Mouse (Mus musculus): Measurements from ENCODE around the gene Gm13279. TPM values are rescaled to one million over a fixed set of nuclear protein-coding genes. Genes with fewer than 3 reads are reported as not detected.

Gene Gm13279
- not detected for polyA plus RNA-seq (2017; shearing (Covaris generic))

DNA sequence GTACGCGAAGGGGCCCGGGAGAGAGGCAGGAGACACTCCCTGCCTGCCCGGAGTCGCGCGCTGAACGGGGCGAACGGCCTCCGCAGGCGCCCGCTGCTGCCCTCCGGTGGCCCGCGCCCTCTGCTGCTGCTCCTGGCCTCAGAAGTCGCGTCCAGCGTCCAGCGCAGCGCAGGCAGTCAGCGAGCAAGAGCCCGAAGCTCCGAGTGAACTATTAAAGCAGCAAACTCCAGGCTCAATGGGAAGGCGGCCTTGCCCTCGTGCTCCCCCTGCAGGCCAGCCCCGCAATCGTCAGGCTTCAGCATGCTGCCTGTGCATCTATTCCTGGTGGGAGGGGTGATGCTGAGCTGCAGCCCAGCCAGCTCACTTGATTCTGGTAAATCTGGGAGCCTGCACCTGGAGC, at the start of gene Gm13279:
Gene Gm13279, plus strand, starts transcription at position 301 of the 400 bp plus-strand sequence.

DNA sequence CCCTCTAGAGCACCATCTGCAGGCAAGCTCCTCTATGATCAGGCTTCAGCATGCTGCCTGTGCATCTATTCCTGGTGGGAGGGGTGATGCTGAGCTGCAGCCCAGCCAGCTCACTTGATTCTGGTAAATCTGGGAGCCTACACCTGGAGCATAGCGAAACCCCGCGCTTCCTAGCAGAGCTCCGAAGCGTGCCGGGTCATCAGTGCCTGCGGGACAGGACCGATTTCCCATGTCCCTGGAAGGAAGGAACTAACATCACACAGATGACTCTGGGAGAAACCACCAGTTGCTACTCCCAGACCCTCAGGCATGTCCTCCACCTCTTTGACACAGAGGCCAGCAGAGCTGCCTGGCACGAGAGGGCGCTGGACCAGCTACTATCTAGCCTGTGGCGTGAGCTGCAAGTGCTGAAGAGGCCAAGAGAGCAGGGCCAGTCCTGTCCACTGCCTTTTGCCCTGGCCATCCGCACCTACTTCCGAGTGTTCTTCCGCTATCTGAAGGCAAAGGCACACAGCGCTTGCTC, 42.3 kb upstream of the Gm13279 start, which contains the start of gene Gm13271:
Gene Gm13271, plus strand, starts transcription at position 51 of the 523 bp plus-strand sequence.

DNA sequence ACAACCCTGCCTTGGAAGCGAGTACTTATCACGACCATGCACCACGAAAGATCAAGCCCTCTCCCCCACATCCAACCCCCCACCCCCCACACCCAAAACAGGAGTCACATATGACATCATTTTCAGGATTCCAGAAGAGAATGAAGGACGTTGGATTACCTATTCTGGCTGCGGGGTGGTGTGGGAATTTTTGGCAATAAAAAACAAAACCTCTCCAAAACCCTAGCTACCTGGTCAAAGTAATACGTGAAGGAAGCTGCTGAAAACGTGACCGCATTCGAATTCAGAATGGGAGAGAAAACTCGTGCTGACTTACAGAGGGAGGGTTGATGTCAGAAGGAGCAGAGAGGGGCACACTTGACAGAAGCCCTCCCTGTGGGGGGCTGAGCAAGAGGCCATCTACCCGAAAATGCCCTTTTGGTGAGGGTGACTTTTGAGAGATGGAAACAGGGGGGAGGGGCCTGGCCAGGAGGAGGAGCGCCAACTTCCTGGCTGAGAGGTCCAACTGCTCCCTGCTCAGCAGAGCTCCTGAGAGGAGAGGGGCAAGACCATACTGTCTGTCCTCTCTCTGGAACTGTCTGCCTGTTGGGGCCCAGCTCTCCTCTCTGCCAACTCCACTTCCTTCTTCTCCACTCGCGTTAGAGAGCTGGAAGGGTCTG, 37.5 kb upstream of the Gm13279 start, which contains the start of gene Gm13283:
Gene Gm13283, plus strand, starts transcription at position 510 of the 659 bp plus-strand sequence.

DNA sequence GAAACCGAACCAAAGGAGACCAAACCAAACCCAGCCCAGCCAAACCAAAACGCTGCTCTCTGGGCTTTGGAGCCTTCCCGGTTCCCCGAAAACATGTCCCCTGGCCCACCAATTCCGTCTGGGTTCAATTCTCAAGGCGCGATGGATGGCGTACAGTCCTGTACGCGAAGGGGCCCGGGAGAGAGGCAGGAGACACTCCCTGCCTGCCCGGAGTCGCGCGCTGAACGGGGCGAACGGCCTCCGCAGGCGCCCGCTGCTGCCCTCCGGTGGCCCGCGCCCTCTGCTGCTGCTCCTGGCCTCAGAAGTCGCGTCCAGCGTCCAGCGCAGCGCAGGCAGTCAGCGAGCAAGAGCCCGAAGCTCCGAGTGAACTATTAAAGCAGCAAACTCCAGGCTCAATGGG, 23.7 kb upstream of the Gm13279 start, which contains the start of gene Gm13290:
Gene Gm13290, plus strand, starts transcription at position 301 of the 400 bp plus-strand sequence.

DNA sequence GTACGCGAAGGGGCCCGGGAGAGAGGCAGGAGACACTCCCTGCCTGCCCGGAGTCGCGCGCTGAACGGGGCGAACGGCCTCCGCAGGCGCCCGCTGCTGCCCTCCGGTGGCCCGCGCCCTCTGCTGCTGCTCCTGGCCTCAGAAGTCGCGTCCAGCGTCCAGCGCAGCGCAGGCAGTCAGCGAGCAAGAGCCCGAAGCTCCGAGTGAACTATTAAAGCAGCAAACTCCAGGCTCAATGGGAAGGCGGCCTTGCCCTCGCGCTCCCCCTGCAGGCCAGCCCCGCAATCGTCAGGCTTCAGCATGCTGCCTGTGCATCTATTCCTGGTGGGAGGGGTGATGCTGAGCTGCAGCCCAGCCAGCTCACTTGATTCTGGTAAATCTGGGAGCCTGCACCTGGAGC, 20.6 kb upstream of the Gm13279 start, which contains the start of gene Gm13289:
Gene Gm13289, plus strand, starts transcription at position 301 of the 400 bp plus-strand sequence.

DNA sequence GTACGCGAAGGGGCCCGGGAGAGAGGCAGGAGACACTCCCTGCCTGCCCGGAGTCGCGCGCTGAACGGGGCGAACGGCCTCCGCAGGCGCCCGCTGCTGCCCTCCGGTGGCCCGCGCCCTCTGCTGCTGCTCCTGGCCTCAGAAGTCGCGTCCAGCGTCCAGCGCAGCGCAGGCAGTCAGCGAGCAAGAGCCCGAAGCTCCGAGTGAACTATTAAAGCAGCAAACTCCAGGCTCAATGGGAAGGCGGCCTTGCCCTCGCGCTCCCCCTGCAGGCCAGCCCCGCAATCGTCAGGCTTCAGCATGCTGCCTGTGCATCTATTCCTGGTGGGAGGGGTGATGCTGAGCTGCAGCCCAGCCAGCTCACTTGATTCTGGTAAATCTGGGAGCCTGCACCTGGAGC, 17.6 kb upstream of the Gm13279 start, which contains the start of gene Gm13272:
Gene Gm13272, plus strand, starts transcription at position 301 of the 400 bp plus-strand sequence.

DNA sequence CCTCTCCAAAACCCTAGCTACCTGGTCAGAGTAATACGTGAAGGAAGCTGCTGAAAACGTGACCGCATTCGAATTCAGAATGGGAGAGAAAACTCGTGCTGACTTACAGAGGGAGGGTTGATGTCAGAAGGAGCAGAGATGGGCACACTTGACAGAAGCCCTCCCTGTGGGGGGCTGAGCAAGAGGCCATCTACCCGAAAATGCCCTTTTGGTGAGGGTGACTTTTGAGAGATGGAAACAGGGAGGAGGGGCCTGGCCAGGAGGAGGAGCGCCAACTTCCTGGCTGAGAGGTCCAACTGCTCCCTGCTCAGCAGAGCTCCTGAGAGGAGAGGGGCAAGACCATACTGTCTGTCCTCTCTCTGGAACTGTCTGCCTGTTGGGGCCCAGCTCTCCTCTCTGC, 15.4 kb upstream of the Gm13279 start, which contains the start of gene Ifnz:
Gene Ifnz, plus strand, starts transcription at position 301 of the 400 bp plus-strand sequence.

DNA sequence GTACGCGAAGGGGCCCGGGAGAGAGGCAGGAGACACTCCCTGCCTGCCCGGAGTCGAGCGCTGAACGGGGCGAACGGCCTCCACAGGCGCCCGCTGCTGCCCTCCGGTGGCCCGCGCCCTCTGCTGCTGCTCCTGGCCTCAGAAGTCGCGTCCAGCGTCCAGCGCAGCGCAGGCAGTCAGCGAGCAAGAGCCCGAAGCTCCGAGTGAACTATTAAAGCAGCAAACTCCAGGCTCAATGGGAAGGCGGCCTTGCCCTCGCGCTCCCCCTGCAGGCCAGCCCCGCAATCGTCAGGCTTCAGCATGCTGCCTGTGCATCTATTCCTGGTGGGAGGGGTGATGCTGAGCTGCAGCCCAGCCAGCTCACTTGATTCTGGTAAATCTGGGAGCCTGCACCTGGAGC, 11.8 kb upstream of the Gm13279 start, which contains the start of gene Gm13276:
Gene Gm13276, plus strand, starts transcription at position 301 of the 400 bp plus-strand sequence.

DNA sequence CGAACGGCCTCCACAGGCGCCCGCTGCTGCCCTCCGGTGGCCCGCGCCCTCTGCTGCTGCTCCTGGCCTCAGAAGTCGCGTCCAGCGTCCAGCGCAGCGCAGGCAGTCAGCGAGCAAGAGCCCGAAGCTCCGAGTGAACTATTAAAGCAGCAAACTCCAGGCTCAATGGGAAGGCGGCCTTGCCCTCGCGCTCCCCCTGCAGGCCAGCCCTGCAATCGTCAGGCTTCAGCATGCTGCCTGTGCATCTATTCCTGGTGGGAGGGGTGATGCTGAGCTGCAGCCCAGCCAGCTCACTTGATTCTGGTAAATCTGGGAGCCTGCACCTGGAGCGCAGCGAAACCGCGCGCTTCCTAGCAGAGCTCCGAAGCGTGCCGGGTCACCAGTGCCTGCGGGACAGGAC, 8.8 kb upstream of the Gm13279 start, which contains the start of gene Gm13277:
Gene Gm13277, plus strand, starts transcription at position 231 of the 400 bp plus-strand sequence.

DNA sequence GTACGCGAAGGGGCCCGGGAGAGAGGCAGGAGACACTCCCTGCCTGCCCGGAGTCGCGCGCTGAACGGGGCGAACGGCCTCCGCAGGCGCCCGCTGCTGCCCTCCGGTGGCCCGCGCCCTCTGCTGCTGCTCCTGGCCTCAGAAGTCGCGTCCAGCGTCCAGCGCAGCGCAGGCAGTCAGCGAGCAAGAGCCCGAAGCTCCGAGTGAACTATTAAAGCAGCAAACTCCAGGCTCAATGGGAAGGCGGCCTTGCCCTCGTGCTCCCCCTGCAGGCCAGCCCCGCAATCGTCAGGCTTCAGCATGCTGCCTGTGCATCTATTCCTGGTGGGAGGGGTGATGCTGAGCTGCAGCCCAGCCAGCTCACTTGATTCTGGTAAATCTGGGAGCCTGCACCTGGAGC, 5.9 kb upstream of the Gm13279 start, which contains the start of gene Gm13278:
Gene Gm13278, plus strand, starts transcription at position 301 of the 400 bp plus-strand sequence.

DNA sequence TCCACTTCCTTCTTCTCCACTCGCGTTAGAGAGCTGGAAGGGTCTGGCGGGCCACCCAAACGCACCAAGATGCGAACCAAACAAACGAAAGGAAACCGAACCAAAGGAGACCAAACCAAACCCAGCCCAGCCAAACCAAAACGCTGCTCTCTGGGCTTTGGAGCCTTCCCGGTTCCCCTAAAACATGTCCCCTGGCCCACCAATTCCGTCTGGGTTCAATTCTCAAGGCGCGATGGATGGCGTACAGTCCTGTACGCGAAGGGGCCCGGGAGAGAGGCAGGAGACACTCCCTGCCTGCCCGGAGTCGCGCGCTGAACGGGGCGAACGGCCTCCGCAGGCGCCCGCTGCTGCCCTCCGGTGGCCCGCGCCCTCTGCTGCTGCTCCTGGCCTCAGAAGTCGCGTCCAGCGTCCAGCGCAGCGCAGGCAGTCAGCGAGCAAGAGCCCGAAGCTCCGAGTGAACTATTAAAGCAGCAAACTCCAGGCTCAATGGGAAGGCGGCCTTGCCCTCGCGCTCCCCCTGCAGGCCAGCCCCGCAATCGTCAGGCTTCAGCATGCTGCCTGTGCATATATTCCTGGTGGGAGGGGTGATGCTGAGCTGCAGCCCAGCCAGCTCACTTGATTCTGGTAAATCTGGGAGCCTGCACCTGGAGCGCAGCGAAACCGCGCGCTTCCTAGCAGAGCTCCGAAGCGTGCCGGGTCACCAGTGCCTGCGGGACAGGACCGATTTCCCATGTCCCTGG, 3.1 kb upstream of the Gm13279 start, which contains the start of gene Gm13275:
Gene Gm13275, plus strand, starts transcription at position 552 of the 740 bp plus-strand sequence.

DNA sequence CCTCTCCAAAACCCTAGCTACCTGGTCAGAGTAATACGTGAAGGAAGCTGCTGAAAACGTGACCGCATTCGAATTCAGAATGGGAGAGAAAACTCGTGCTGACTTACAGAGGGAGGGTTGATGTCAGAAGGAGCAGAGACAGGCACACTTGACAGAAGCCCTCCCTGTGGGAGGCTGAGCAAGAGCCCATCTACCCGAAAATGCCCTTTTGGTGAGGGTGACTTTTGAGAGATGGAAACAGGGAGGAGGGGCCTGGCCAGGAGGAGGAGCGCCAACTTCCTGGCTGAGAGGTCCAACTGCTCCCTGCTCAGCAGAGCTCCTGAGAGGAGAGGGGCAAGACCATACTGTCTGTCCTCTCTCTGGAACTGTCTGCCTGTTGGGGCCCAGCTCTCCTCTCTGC, 2.2 kb downstream of the Gm13279 start, which contains the start of gene Gm13285:
Gene Gm13285, plus strand, starts transcription at position 301 of the 400 bp plus-strand sequence.

DNA sequence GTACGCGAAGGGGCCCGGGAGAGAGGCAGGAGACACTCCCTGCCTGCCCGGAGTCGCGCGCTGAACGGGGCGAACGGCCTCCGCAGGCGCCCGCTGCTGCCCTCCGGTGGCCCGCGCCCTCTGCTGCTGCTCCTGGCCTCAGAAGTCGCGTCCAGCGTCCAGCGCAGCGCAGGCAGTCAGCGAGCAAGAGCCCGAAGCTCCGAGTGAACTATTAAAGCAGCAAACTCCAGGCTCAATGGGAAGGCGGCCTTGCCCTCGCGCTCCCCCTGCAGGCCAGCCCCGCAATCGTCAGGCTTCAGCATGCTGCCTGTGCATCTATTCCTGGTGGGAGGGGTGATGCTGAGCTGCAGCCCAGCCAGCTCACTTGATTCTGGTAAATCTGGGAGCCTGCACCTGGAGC, 5.8 kb downstream of the Gm13279 start, which contains the start of gene Gm13287:
Gene Gm13287, plus strand, starts transcription at position 301 of the 400 bp plus-strand sequence.

DNA sequence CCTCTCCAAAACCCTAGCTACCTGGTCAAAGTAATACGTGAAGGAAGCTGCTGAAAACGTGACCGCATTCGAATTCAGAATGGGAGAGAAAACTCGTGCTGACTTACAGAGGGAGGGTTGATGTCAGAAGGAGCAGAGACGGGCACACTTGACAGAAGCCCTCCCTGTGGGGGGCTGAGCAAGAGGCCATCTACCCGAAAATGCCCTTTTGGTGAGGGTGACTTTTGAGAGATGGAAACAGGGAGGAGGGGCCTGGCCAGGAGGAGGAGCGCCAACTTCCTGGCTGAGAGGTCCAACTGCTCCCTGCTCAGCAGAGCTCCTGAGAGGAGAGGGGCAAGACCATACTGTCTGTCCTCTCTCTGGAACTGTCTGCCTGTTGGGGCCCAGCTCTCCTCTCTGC, 8.0 kb downstream of the Gm13279 start, which contains the start of gene Gm13288:
Gene Gm13288, plus strand, starts transcription at position 301 of the 400 bp plus-strand sequence.

DNA sequence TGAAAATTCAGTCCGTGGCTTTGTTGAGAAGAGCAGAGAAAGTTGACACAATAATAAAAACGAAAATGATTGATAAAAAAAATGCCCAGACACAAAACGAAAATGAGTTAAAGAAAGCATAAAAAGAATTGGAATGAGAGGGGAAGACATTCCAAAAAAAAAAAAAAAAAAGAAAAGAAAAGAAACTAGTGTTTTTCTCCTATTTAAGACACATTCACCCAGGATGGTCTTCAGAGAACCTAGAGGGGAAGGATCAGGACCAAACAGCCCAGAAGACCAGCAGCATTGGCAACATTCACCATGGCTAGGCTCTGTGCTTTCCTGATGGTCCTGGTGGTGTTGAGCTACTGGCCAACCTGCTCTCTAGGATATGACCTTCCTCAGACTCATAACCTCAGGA, 18.7 kb downstream of the Gm13279 start, which contains the start of gene Ifna7:
Gene Ifna7, plus strand, starts transcription at position 301 of the 400 bp plus-strand sequence.

DNA sequence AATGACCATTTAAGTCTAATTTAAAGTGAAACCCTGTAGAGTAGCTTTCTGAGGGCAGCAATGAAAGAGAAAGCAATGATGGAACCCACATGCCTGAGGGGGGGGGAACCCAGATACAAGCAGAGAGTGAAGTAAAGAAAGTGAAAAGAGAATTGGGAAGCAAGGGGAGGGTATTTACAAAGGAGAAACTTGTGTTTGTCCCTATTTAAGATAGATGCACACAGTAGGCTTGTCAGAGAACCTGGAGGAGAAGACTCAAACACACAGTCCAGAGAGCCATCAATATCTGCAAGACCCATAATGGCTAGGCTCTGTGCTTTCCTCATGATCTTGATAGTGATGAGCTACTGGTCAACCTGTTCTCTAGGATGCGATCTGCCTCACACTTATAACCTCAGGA, 22.5 kb downstream of the Gm13279 start, which contains the start of gene Ifna11:
Gene Ifna11, plus strand, starts transcription at position 301 of the 400 bp plus-strand sequence.

DNA sequence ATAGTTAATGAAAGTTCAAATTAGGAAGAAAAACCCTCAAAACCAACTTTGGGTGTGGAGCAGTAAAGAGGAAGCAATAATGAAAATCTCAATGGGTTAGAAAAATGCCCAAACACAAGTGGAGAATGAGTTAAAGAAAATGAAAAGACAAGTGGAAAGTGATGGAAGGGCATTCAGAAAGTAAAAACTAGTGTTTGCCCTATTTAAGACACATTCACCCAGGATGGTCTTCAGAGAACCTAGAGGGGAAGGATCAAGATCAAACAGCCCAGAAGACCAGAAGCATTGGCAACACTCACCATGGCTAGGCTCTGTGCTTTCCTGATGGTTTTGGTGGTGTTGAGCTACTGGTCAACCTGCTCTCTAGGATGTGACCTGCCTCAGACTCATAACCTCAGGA, 29.9 kb downstream of the Gm13279 start, which contains the start of gene Ifna6:
Gene Ifna6, plus strand, starts transcription at position 301 of the 400 bp plus-strand sequence.

DNA sequence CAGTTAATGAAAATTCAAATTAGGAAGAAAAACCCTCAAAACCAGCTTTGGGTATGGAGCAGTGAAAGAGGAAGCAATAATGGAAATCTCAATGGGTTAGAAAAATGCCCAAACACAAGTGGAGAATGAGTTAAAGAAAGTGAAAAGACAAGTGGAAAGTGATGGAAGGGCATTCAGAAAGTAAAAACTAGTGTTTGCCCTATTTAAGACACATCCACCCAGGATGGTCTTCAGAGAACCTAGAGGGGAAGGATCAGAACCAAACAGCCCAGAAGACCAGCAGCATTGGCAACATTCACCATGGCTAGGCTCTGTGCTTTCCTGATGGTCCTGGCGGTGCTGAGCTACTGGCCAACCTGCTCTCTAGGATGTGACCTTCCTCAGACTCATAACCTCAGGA, 38.0 kb downstream of the Gm13279 start, which contains the start of gene Ifna5:
Gene Ifna5, plus strand, starts transcription at position 301 of the 400 bp plus-strand sequence.

DNA sequence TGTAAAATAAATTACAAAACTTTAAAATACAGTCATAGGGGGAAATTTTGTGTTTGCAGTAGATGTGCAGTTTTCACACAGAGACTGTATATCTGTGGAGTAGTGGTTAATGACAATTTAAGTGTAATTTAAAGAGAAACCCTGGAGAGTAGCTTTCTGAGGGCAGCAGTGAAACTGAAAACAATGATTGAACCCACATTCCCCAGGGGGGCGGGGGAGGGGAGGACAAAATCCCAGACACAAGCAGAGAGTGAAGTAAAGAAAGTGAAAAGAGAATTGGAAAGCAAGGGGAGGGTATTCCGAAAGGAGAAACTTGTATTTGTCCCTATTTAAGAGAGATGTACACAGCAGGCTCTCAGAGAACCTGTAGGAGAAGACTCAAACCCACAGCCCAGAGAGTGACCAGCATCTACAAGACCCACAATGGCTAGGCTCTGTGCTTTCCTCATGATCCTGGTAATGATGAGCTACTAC, 44.3 kb downstream of the Gm13279 start, which contains the start of gene Ifna4:
Gene Ifna4, plus strand, starts transcription at position 424 of the 474 bp plus-strand sequence.

